Mouse (Mus musculus) kidney, adult 18-20 months (tissue): ENCODE results near the gene Pclaf.

Experiments
- DNase-seq: peaks from one replicate; pipeline ENCODE4 v3.0.0; 2021

Pclaf gene

DNA sequence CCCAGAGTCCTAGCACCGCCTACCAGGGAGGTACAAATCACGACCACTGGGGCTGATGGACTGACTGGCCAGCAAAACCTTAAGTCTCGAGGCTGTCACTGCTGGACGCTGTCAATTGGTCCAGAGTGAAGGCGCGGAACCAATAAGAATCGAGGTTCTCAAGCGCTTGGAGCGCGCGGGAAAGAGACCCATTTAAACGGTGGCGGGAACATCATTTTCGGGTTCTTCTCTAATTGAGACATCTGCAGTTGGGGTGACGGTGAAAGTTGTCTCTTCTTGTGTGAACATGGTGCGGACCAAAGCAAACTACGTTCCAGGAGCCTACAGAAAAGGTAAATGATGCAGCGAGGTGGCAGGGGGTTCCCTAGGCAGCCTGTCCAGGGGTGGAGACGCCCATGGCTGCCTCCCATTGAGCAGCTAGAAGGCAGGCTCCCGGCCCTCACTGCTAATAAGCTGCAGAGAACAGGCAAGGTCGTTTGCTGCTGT lies at the start of gene Pclaf:
Pclaf (plus strand) TSS at position 95 of the 486 bp plus-strand sequence.
- peak; percentile 62 for DNase-seq

DNA sequence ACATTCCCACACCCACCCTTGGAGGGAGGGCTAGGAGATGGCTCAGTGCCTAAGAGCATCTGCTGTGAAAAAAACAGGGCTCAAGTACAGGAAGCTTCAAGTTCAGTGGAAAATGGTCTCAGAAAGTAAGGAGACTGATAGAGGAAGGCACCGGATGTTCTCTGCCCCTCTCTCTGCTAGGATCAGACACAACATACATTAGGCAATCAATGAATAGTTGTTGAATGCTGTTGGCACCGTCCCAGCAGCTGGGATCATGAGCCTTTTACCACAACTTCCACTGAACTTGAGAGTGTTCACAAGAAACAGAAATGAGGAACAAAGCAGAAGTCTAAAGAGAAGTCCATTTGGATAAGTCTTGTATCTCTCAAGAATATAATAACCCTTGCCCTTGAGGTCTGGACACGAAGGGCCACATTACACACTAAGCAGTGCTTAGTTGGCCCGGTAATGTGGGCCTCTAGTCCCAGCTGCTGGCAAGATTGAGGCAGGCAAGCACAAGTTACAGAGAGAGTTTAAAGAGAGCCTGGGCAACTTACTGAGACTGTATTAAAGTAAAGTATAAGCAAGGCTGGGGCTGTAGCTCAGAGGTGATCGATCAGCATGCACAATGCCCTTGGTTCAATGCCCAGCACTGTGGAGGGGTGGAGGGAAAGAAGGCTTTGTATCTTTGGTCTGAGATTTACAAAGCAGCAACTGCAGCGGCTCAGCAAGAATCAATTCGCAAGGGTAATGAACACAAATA lies 45.4 kb upstream of the Pclaf start:
- DNase-seq: peak; percentile 17

DNA sequence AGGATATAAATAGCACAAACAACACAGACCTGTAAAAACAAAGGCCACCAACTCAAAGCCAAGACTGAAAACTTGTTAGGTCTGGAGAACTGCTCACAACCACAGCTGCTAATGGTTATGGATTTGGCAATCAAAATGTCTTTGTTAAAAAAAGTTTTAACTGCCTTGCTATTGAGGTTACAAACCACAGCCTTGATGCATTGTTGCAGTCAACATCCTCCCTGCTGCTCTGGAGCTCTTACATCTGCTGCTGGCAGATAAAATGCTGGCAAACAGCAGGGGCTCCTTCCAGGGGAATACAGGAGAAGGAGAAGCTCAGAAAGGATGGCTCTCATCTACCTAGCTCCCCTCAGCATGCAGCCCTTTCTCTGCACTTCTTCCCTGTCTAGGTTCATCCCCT lies 41.9 kb upstream of the Pclaf start:
- DNase-seq: no peak

DNA sequence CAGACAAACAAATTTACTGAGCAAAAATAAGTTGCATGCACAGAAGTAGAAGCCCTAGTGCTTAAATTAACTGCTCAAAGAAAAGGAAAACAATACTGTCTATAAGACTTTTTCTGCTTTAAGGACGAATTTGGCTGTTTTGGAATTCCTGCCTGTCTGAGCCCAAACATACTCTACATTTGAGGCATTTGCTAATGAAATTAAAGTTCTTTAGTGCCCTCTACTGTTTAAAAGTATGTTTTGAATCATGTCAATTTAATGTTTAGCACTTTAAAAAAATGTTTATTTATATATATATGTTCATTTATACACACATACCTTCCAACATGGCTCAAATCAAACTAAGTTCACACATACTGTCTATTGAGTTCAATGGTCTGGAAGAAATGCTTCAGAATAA lies 39.8 kb upstream of the Pclaf start:
- DNase-seq: no peak

DNA sequence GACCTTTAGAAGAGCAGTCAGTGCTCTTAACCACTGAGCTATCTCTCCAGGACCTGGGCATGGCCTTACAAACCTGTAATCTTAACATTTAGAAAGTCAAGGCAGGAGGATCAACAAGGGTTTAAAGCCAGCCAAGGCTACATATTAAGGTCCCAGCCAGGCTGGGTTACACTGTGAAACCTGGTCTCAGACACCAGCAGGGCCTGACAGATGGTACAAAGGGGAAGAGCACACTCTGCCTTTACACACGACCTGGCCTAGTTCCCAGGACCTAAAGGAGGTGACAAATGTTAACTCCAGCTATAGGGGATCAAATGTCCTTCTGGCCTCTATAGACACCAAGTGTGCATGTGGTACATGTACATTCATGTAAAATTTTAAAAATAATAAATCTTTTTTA lies 30.4 kb upstream of the Pclaf start:
- no peak for DNase-seq

DNA sequence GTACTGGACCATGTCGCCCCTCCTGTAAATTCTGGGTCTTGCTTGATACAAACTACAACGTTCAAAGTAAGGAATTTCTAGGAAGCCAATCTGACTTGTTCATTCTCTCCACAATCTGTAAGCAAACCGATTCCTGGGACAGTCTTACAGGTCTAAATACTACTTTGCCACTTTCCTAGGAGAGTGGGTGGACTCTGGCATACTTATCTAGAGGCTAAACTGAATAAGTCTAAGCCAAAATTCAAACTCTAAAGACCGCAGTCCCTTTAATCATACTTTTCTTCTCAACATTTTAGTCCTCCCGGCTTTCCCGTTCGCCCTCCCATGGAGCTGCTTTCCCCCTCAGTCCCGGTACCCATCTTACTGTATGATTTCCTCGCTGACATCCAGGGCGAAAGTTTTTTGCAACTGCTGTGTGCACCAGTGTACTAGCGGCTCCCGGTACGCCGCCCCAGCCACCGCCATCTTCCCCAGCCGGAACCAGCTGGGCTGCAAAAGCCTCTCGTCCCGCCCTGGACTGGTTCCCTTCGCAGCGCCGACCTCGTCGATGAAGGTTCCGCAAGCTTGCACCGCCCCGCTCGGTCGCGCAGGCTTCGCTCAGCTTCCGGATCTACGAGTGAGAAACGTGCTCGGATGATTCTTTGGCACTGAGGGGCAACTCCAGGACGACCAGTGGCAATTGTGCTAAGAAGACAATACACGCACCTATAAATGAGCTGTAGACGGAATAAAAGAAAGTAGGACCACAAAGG lies 5.3 kb upstream of the Pclaf start:
- peak; percentile 90 for DNase-seq

DNA sequence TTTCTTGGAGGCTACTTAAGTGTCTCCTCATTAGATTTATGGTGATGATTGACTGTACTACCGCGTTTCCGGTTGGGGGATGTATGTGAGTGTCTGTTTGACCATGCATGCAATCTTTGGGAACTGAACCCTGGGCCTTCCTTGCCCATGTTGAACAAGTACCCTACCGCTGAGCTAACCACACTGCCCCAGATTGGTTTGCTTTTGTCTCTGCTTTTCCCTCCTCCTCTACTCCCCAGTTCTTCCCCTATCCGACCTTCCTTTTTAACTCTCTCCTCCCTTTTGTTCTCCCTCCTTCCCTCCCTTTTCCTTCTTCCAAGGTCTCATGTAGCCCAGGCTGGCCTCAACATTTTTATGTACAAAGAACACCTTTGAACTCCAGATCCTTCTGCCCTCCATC lies 1.1 kb downstream of the Pclaf start:
- no peak for DNase-seq

DNA sequence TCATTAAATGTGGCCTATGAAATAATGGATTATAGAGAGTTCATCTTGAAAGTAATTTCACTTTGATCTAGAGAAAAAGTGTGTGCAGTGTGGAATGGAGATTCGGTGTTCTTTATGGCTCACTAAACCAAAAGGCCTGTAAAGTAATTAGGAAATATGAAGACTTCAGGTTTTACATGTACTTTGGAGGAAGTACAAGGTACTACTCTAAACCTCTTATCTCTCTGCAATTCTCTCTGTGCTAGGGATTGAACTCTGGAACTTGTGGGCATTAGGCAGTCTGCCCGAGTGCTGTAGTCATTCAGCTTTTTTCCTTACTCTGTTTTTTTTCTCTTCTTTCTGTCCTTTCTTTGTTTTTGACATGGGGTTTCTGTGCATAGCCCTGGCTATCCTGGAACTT lies 6.9 kb downstream of the Pclaf start:
- DNase-seq: no peak

DNA sequence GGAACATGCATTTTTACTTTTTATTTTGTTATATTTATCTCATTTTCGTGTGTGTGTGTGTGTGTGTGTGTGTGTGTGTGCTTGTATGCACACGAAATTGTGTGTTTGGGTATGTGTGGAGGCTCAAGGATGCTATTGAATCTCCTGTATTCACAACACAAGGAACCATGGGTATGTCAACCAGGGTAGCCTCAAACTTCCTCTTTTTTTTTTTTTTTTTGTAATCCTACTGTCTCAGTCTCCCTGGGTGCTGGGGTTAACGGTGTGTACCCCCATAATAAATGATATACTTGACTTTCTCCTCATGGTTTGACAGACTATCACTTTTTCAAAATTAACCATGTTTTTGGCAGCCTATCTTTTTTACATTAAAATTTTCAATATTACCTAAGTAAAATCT lies 12.8 kb downstream of the Pclaf start:
- no peak for DNase-seq

DNA sequence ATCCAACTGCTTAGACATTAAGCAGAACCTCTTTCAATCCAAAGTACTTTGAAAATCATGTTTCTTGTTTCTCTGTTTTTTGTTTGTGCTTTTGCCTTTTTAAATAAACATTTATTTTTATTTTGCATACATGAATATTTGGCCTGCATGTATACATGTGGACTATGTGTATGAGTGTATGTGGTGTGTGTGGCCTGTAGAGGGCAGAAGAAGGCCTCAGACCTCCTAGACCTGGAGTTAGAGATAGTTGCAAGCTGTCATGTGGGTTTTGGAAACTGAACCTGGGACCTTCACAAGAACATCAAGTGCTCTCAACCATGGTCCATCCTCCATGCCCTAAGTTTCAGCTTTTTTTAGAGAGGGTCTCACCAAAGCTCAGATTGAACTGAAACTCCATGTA lies 13.4 kb downstream of the Pclaf start:
- no peak for DNase-seq

DNA sequence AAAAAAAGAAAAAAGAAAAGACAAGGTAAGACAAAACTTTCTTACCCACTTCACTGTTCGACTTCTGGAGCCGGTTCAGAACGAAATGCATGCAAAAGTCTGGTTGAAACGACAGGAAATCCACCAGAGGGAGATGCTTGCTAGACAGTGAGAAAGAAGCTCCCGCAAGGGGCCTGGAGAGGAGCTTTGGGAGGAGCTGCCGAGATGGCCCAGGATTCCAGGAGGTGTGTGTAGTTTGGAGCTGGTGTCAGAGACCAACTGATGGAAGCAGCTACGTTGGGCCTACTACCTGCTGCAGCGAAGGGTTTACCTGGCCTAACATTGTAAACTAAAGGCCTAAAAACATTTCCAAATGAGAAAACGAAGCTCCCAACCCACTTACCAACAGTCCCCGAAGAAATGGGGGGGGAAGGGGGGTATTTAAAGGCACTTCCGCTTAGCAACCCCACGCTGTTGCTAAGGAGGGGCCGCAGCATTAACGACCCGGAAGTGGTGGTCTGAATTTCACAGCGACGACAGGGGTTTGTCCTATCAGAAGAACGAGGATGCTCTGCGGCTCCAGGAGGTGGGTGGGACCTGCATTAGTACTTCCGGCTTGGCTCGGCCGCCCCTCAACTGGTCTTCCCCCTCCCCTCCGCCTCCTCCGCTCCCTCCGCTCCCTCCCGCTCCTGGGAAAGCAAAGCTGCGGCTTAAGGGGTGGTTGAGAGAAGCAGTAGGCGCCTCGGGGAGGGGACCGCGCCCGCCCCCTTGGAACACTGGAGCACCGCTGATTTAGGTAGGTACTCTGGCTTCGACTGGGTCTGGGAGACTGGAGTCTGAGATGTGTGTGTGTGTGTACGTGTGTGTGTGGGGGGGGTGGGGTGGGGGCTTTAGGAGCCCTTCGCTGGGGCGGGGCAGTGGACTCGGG lies 18.6 kb downstream of the Pclaf start, which contains the start of the genes Trip4 and Csnk1g1:
Trip4 (minus strand) TSS at position 401 of the 907 bp plus-strand sequence.
Csnk1g1 (plus strand) TSS at position 531 of the 907 bp plus-strand sequence.
- peak; percentile 90 for DNase-seq

DNA sequence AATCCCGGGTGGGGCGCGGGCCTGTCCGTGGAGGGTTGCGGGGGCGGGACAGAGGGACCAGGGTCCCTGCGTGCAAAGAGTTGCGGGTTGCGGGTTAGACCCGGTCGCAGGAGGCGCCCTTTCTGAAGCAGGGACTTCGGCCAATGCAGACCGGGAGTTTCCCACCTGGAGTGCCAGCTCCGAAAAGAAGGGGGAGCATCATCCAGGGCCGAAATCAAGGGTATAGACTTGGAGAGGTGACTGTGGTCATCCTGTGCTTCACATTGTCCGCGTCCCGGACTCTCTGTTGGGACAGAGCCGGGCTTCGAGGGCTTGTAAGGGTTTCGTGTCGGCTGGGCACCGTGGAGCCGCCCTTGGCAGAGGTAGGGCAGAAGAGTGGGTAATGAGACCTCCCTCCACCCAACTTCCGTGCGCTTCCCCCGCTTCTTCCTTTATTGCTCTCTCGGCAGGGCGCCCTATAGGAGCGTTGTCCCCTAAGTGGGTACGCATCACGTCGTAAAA lies 19.3 kb downstream of the Pclaf start:
- peak; percentile 70 for DNase-seq

DNA sequence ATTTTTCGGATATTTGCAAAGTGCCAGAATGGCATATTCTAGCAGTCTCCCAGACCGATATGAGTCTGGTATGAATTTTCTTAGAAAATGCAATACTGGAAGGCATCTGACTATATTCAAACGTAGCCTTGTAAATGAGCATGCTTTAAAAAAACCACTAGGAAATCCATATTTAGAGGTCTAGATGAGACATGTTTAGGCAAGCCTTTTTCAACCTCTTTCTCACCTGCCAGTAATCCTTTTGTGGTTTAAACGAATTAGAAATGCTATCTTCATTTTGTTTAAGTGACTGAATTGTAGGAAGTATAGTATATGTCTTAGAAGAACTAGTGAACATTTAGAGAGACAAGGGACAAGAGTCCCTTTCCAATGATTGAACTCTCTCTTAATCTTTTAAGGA lies 19.8 kb downstream of the Pclaf start:
- DNase-seq: no peak

DNA sequence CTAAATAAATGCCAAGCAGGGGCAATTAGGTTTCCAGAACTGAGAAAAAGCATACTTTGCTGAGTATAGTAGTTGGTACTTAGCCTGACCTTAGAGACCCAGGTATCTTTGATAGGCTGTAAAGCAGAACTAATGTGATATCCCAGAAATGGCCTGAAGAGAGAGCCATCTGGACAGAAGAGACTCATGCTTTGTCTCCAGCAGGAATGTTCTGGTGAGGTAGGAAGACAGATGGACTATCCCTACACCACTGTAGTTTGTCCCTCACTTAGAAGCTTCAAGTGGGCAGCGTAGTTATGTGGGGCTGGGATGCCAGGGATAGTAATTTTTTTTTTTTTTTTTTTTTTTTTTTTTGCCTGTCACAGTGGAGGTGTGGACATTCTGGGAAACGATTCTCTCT lies 23.9 kb downstream of the Pclaf start:
- no peak for DNase-seq

DNA sequence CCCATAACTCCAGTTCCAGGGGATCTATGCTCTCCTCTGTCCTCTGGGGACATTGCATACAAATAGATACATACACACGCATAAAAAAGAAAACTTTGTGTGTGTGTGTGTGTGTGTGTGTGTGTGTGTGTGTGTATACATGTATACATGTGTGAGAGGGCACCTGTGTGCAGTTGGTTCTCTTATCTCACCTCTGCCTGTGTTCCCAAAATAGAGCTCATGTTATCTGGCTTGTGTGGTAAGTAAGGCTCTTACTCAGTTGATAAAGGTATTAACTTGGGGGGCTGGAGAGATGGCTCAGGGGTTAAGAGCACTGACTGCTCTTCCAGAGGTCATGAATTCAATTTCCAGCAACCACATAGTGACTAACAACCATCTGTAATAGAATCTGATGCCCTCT lies 27.0 kb downstream of the Pclaf start:
- DNase-seq: no peak

DNA sequence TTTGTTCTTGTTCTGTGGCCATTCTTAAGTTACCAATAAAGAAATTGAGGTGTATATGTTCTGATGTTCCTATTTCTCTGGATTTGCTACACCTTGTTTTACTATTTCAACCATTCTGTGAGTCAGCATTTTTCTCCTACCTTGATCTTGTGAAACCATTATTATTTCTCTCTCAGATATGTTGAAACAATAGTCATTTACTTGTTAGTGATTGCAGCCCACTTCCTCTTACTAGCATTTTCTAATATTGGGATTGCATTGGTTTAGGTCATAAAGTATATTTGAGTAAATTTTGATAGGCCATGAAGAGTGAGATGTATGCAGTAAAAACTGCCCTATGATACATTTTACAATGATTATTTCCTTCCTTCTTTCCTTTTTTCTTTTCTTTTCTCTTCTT lies 38.4 kb downstream of the Pclaf start:
- DNase-seq: no peak

DNA sequence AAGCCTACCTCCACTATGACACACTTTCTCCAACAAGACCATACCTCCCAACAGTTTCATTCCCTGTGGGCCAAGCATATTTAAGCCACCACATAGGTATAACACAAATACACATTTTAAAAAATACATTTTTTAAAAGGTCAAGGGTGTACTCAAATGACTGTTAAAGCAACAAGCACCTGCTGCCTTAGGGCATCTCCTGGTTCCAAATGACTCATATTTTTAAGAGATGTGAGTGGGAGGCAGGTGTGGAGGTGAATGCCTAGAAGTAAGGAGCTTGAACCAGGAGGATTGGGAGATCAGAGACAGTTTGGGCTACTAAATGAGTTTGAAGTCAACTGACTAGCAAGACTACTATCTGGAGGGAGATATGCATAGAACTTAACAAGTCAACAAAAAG lies 39.8 kb downstream of the Pclaf start:
- DNase-seq: no peak

DNA sequence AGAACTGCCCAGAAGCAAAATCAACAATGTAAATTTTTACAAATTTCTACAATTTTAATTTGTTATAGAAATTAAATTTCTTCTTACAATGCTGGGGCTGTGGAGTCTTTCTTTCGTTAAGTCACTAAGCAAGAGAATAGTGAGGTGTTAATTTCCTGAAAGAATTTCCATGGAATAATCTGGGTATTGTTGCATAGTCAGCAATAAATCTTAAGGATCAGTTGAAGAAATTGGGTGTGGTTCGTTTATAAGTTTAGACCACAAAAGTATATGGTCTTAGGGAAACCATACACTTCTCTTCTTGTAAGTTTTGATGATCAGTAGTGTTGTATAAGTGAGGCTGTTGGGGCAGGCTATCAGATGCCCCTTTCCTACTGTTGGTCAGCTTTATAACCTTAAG lies 47.5 kb downstream of the Pclaf start:
- DNase-seq: no peak

DNA sequence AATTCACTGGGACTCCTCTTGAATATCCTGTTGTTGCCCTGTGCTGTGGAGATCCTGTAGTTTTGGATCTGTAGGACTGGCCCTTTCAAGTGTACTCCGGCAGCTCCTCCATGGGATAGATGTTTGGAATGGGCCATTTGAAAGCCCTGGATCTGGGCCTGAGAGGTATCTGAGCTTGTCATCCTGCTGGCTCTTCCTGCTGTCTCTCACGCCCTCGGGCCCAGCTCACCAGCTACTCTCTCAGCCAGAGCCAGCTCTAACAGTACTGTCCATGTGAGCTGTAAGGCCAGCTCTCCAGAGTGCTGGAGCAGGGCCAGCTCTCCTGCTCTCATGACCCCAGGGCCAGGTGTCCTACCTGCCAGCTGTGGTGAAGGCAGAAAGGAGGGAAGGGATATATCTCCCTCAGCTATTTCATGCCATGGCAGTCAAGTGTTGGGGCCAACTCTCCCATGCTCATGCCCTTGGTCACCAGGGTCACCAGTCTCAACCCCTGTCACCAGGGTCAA lies 61.1 kb downstream of the Pclaf start:
- peak; percentile 45 for DNase-seq
